Mouse (Mus musculus): ENCODE measurements around the gene Zfyve1.

Gene Zfyve1

GRCm38 (mm10) chr12:83578896-83579569 lies 18.0 kb downstream of the Zfyve1 start:
- no peak for DNase-seq

DNA sequence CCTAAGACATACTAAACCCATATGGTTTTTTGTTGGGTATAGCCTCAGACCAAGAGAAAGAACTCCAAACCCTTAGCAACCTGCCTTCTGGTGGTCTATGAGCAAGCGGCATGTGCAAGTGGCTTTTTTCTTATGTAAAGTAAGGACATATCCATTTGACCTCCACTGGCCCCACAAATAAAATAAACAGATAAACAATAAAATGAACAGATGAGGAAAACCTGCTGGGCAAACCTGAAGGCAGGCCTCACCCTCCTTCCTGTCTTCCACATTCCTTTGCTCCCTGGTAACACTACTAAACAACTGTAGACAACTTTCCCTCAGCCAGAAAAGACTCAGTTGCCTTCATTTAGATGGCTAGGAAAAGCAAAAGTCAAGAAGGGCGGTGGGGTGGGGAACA lies 18.7 kb downstream of the Zfyve1 start:
- DNase-seq, result no peak

DNA sequence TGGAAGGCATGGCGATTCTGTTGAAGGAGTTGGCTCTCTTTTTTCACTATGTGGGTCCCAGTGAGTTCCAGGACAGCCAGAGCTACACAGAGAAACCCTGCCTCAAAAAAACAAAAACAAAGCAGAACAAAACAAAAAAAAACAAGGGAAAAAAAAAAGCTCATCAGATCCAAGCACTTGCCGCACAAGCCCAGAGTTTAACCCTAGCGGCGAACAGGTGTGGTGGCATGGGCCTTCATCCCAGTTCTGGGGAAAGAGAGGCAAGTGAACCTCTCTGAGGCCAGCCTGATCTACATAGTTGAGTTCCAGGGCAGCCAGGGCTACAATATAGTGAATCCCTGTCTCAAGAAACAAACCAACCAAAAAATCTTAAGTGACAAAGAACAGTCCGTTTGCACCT lies 19.6 kb downstream of the Zfyve1 start:
- DNase-seq, result no peak

- DNase-seq, result no peak
Measured at GRCm38 (mm10) chr12:83572717-83573116, 24.3 kb downstream of the Zfyve1 start.

GRCm38 (mm10) chr12:83569866-83570265 lies 27.2 kb downstream of the Zfyve1 start:
- DNase-seq, result no peak

DNA sequence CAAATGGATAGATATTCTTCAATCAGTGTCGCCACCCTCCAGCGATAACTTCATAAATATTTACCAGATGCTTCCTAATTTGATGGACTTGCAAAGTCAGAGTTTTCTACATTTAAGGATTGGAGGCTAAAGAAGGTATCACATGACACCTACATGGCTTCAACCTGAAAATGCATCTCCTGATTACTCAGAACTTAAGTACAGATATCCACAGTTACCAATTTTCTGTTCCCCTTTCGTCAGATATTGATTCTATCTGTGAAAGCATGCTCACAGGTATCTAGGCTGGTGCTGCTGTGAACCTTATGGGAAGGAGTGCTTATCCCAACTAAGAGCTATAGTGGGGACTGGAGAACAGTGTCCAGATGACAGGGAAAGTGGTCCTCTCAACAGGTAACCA lies 34.4 kb downstream of the Zfyve1 start:
- DNase-seq, result no peak

GRCm38 (mm10) chr12:83560189-83560588 lies 36.8 kb downstream of the Zfyve1 start:
- DNase-seq, result no peak

- DNase-seq, result no peak
Measured at GRCm38 (mm10) chr12:83558496-83558895, 38.5 kb downstream of the Zfyve1 start.

GRCm38 (mm10) chr12:83555605-83556004 lies 41.4 kb downstream of the Zfyve1 start:
- no peak for DNase-seq

GRCm38 (mm10) chr12:83553816-83554215 lies 43.2 kb downstream of the Zfyve1 start:
- DNase-seq, result no peak

GRCm38 (mm10) chr12:83551305-83551704 lies 45.7 kb downstream of the Zfyve1 start:
- DNase-seq, result no peak

- no peak for DNase-seq
Measured at GRCm38 (mm10) chr12:83544791-83545190, 52.2 kb downstream of the Zfyve1 start.

- DNase-seq, result no peak
Measured at GRCm38 (mm10) chr12:83543997-83544396, 53.0 kb downstream of the Zfyve1 start.

DNA sequence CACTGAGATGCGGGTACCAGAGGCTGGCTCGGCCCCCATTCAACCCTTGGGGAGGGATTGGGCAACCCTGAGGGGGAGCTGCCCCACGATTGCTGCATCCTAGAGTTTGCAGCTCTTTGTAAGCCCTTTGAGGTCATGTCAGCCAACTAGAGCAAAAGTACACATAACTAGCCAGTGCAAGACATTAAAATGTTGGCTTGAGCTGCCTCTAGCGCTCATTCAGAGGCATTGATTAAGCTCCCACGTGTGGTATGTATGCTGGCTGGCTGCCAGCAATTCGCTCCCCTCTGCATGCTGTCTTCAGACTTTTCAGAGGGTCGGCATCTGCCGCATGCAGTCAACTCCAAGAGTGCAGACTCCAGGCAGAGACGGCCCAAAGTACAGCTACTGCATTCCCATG lies 61.0 kb downstream of the Zfyve1 start:
- no peak for DNase-seq

- no peak for DNase-seq
Measured at GRCm38 (mm10) chr12:83535428-83535827, 61.6 kb downstream of the Zfyve1 start.

DNA sequence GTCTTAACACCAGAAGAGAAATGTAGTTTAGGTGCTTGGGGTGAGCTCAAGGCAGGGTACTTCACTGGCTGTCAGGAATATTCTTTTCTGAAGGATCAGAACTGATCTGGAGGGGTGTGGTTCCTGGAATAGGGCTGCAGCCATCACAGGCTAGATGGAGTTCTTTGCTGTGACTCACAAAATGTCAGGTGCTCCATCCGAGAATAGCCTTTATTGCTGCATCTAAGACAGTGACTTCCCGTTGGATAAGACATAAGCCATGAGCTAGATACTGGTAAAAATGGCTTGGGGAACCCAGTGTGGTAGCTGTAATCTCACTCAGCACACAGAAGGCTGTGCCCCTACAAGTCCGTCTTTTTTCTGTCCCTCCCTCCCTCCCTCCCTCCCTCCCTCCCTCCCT lies 62.8 kb downstream of the Zfyve1 start:
- DNase-seq, result no peak

DNA sequence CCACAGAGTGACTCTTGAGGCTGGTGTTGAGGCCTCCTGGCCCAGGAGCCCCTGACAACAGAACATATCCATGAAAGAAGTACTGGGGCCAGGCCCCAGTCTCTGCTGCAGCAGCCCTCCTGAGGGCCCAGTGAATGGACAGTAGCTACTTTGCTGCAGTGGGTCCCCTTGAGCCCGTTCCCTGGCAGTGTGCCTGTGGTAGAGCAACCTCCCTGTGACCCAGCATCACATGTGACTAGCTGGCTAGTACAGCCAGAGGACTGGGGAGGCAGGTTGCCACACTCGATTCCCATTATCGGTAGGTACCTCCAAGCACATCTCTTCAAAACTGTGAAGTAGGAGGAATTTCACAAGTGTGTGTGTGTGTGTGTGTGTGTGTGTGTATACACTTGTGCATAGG lies 64.1 kb downstream of the Zfyve1 start:
- no peak for DNase-seq

DNA sequence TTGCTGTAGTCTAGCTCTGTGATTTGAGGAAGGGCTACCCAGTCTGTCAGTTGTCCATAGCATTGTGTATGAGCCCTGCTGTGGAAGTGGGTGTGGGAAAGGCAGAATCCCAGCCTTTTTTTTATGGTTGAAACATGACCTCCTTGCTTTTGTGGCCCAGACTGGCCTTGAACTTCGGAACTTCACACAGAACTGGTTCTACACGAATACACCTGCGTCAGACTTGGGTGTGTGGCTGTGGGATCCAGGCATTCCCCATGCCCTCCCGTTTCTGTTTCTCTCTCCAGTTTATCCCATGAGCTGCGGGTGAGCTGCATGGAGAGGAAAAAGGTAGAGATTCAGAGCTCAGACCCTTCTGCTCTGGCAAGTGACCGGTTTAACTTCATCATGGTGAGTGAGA lies 65.0 kb downstream of the Zfyve1 start:
- no peak for DNase-seq

DNA sequence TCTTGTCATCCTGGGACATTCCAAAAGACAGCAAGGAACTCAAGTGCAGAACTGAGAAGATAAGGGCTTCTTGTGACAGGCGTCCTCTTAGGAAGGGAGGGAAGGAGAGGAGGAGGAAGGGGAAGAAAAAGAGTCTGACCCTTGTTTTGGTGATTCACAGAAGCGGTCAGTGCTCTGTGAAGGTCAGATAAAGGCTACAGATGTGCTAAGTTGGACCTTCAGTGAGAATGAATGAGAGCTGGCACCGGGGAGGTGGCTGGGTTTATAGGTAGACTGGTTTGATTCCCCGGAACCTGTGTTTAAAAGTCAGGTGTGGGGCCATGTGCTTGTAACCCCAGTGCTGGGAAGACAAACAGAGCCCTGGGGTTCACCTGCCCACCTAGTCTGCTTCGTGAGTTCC lies 68.4 kb downstream of the Zfyve1 start:
- DNase-seq, result no peak

DNA sequence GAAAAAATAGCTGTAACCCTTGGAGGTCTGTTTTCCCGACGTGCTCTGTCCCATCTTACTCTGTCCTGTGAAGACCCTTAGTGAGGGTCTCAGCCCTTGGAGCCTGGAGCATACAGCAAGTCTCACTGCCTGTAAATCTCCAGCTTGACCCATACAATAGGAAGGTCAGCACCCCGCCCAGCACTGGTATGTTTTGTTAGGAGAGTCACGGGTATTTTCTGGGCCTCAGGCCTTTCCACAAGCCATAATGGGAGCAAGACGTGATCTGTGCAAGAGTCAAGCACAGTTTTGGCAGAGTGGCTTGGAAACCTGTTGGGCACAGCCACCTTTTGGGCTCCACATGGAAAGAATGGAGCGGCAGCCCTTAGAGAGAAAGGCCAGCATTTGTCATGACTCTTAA lies 69.2 kb downstream of the Zfyve1 start:
- DNase-seq, result no peak

GRCm38 (mm10) chr12:83525822-83526544 lies 71.0 kb downstream of the Zfyve1 start:
- no peak for DNase-seq

- DNase-seq, result no peak
Measured at GRCm38 (mm10) chr12:83524329-83524728, 72.7 kb downstream of the Zfyve1 start.

DNA sequence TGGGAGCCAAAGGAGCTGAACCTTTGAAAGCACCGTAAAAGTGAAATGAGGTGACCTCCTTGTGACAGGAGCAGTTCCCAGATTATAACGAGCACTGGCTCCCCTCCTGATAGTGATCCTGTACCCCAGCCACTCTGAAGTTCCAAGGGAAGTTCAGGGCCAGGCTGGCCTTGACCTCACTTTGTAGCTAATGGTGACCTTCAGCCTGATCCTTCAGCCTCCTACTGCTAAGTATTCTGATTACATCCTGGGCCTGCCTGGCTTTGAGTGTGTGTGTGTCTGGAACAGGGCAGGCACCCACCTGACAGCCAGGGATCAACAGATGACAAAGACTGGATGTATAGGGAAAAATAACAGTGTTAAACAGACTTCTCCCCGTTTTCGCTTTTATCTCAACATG lies 73.1 kb downstream of the Zfyve1 start:
- DNase-seq, result no peak

GRCm38 (mm10) chr12:83523056-83523455 lies 74.0 kb downstream of the Zfyve1 start:
- no peak for DNase-seq

GRCm38 (mm10) chr12:83521083-83521482 lies 75.9 kb downstream of the Zfyve1 start:
- DNase-seq, result no peak
